Mouse (Mus musculus): ENCODE results near the gene Tent4b. TPM values are rescaled to one million over a fixed set of nuclear protein-coding genes. Genes with fewer than 3 reads are reported as not detected.

Gene Tent4b
- polyA plus RNA-seq (2014; fragmentation: Nextera tagmentation; extraction: Ambion mirVana) = 11.9 and 13.3 TPM in 2 replicates

DNA sequence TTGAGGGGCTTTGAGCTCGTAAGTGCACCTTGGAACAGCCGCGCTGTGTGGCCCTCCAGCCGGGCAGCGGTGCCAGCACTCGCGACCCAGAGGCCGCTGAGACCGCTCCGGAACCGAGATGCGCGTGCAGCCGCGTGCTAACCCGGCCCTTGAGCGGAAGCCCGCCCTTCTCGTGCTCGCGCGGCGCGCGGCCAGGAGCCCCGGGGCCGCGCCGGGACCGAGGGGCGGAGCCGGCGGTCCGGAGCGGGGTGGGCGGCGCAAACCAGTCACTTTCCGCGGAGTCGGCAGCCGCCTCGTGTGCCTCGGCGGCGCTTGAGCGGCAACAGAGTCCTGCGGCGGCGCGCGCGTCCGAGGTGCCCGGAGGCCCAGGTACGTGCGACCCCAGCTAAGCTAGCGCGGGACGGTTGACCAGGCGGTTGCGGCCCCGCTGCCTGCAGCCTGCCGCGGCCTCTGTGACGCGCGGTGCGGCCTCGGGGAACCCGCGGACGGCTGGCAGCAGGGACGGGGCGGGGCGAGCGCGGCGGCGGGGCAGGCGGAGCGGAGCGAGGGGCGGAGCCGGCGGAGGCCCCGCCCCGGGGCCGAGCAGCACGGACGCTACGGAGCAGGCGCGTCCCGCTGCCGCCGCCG, at the start of gene Tent4b:
TSS of gene Tent4b (plus strand) at position 269 of the 627 bp plus-strand sequence.
- no peaks in the 10 kb centered on the region for H3K9me3 ChIP-seq (ENCODE audit: control insufficient read depth, low read length)
- peak; percentile 85 for ATAC-seq (ENCODE audit: insufficient number of reproducible peaks, low FRiP score, low TSS enrichment, low read depth)
- peak within 1 kb of the TSS; percentile 85 for H3K4me3 ChIP-seq (ENCODE audit: low read depth, low read length)
- no peaks in the 10 kb centered on the region for H3K36me3 ChIP-seq (ENCODE audit: control insufficient read depth, insufficient read depth, low read length)
- H3K27me3 ChIP-seq (ENCODE audit: control insufficient read depth, insufficient read depth, low read length) = no peaks in the 10 kb centered on the region
- peak; percentile 93 for DNase-seq (ENCODE audit: low spot score)
- WGBS = under 1% methylated on average over 62 of the region's 97 CpGs
- H3K9ac ChIP-seq (ENCODE audit: low read length) = peak within 1 kb of the TSS; percentile 79
- H3K27ac ChIP-seq (replicated peaks; ENCODE audit: low read depth, low read length) = peak within 1 kb of the TSS; percentile 84
- H3K4me1 ChIP-seq (ENCODE audit: control insufficient read depth, insufficient read depth, low read length) = peaks cover 18% of the 10 kb centered on the region
- peak within 1 kb of the TSS; percentile 95 for H3K4me2 ChIP-seq (ENCODE audit: low read depth, severe bottlenecking)

DNA sequence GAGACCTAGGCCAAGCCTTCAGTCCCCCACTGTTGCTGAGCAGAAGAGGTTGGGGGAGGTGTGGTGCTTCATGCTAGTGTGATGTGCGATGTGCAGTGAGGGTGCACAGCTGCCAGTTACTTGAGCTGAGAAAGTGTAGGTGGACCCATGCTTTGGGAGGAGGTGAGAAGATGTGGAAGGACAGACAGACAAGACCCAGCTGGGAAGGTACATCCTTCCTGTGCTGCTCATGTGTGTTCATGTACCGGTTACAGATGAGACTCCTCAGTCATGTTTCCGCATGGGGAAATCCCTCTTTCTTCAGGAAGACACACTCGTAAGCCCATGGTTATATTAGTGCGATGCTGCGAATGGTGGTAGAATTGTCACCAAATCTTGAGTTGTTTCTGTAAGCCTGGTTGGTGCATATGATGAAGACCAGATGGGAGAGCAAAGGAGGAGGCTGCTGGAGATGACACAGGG, 48.1 kb upstream of the Tent4b start:
- Histone ChIP-seq H3K27me3 (ENCODE audit: control insufficient read depth, insufficient read depth, low read length) (no peaks in the 10 kb centered on the region), H3K9ac (ENCODE audit: low read length) (no peak overlapping the region), H3K4me1 (ENCODE audit: control insufficient read depth, insufficient read depth, low read length) (no peaks in the 10 kb centered on the region), H3K27ac (replicated peaks; ENCODE audit: low read depth, low read length) (no peak overlapping the region), H3K36me3 (ENCODE audit: control insufficient read depth, insufficient read depth, low read length) (peaks cover 9% of the 10 kb centered on the region), H3K4me3 (ENCODE audit: low read depth, low read length) (no peak overlapping the region), H3K9me3 (ENCODE audit: control insufficient read depth, low read length) (no peaks in the 10 kb centered on the region), H3K4me2 (ENCODE audit: low read depth, severe bottlenecking) (no peak overlapping the region)
- DNase-seq (ENCODE audit: low spot score) (no peak), ATAC-seq (ENCODE audit: insufficient number of reproducible peaks, low FRiP score, low TSS enrichment, low read depth) (no peak)
- 98% methylated on average over 6 of the region's 6 CpGs for WGBS

DNA sequence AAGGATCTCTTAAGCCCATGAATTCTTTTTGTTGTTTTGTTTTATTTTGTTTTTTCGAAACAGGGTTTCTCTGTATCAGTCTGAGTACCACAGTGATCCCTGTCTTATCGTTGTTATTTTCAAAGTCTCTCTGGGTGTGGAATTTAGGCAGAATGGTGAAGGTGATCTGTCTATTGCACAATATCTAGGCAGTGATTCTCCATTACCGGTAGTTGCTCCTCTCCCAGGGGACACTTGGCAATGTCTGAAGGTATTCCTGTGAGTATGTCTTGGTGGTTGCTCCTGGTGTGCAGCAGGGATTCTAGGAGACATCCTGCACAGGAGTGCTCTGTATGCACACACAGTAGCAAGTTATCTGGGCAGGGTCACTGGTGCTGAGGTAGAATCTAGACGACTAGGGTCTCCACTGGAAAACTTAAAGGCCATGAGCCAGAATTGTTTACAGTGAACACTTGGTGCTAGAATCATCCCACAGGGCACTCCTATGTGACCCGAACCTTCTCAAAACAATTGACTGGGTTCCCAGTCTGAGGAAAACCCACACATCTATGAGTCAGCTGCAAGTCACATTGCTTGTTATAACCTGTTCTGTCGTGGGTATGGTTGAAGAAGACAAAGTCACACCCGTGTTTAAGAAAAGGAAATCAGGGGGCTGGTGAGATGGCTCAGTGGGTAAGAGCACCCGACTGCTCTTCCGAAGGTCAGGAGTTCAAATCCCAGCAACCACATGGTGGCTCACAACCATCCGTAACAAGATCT, 38.6 kb upstream of the Tent4b start:
- Histone ChIP-seq H3K27ac (replicated peaks; ENCODE audit: low read depth, low read length) (no peak overlapping the region), H3K9ac (ENCODE audit: low read length) (no peak overlapping the region), H3K4me1 (ENCODE audit: control insufficient read depth, insufficient read depth, low read length) (no peaks in the 10 kb centered on the region), H3K9me3 (ENCODE audit: control insufficient read depth, low read length) (no peaks in the 10 kb centered on the region), H3K36me3 (ENCODE audit: control insufficient read depth, insufficient read depth, low read length) (peaks cover 14% of the 10 kb centered on the region), H3K4me3 (ENCODE audit: low read depth, low read length) (no peak overlapping the region), H3K27me3 (ENCODE audit: control insufficient read depth, insufficient read depth, low read length) (no peaks in the 10 kb centered on the region), H3K4me2 (ENCODE audit: low read depth, severe bottlenecking) (no peak overlapping the region)
- DNase-seq (ENCODE audit: low spot score) (no peak), ATAC-seq (ENCODE audit: insufficient number of reproducible peaks, low FRiP score, low TSS enrichment, low read depth) (no peak)
- 93% methylated on average over 9 of the region's 10 CpGs for WGBS

DNA sequence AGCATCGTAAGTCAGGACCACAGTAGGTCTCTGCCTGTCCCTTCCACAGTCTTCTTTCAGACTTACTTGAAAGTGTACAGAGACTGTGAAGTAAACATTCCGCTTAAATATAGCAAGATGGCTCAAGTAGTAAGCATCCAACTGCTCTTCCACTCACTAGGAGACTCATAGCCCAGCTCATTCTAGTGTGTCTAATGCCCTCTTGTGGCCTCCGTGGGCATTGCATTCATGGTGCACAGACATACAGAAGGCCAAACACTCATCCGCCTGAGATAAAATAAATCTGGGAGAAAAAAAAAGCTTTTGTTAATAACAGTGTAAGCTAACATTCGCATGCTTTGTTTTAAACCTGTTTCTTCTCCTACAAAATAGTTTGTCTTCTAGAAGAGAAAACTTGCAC, 37.6 kb upstream of the Tent4b start:
- no peak overlapping the region for H3K9ac ChIP-seq (ENCODE audit: low read length)
- H3K36me3 ChIP-seq (ENCODE audit: control insufficient read depth, insufficient read depth, low read length) = peaks cover 18% of the 10 kb centered on the region

DNA sequence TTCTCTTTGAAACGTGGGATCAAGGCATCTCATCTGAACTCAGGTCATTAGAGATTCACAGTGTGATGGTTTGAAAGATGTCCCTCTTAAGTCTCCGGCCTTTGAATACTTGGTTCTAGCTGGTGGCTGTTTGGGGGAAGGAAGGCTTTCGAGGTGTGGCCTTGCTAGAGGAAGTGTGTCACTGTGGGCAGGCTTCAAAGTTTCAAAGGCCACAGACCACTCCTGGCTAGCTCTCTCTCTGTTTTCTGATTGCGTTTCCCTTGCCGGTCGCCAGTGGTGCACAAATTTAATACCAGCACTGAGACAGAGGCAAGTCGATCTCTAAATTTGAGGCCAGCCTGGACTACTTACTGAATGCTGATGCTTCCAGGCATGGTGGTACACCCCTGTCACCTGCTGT, 23.7 kb upstream of the Tent4b start:
- Histone ChIP-seq H3K27me3 (ENCODE audit: control insufficient read depth, insufficient read depth, low read length) (no peaks in the 10 kb centered on the region), H3K27ac (replicated peaks; ENCODE audit: low read depth, low read length) (no peak overlapping the region), H3K36me3 (ENCODE audit: control insufficient read depth, insufficient read depth, low read length) (peaks cover 4% of the 10 kb centered on the region; the same call in 1 of the 2 replicates), H3K9me3 (ENCODE audit: control insufficient read depth, low read length) (no peaks in the 10 kb centered on the region), H3K4me1 (ENCODE audit: control insufficient read depth, insufficient read depth, low read length) (no peaks in the 10 kb centered on the region), H3K4me2 (ENCODE audit: low read depth, severe bottlenecking) (no peak overlapping the region), H3K9ac (ENCODE audit: low read length) (no peak overlapping the region), H3K4me3 (ENCODE audit: low read depth, low read length) (no peak overlapping the region)
- ATAC-seq (ENCODE audit: insufficient number of reproducible peaks, low FRiP score, low TSS enrichment, low read depth) (no peak), DNase-seq (ENCODE audit: low spot score) (no peak)
- 95% methylated on average over 7 of the region's 7 CpGs for whole genome bisulfite sequencing

More for the DNA sequence above, 37.6 kb upstream of the Tent4b start:
- H3K4me2 ChIP-seq (ENCODE audit: low read depth, severe bottlenecking) = no peak overlapping the region
- DNase-seq (ENCODE audit: low spot score) (peak; percentile 82), ATAC-seq (ENCODE audit: insufficient number of reproducible peaks, low FRiP score, low TSS enrichment, low read depth) (no peak)
- H3K27me3 ChIP-seq (ENCODE audit: control insufficient read depth, insufficient read depth, low read length) = no peaks in the 10 kb centered on the region
- H3K4me1 ChIP-seq (ENCODE audit: control insufficient read depth, insufficient read depth, low read length) = no peaks in the 10 kb centered on the region
- H3K9me3 ChIP-seq (ENCODE audit: control insufficient read depth, low read length) = no peaks in the 10 kb centered on the region
- WGBS = 72% methylated on average over 5 of the region's 5 CpGs
- H3K4me3 ChIP-seq (ENCODE audit: low read depth, low read length) = no peak overlapping the region
- H3K27ac ChIP-seq (replicated peaks; ENCODE audit: low read depth, low read length) = no peak overlapping the region

DNA sequence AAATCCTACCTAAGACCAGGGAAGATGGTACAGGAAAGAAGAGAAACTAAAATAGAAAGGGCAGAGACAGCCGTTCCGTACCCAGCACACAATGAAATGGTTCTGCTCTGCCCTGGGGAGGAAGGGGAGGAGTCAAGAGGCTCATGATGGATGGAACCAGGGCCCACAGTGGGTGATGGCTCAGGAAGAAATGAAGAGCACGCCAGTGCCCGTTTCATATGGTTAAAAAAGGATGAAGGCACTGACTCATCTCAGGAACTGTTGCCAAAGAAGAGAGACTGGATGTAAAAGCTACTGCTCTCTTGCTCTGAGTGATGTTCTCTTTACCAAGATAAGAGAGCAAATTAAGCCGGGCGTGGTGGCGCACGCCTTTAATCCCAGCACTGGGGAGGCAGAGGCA, 21.7 kb upstream of the Tent4b start:
- DNase-seq (ENCODE audit: low spot score) (no peak), ATAC-seq (ENCODE audit: insufficient number of reproducible peaks, low FRiP score, low TSS enrichment, low read depth) (no peak)
- Histone ChIP-seq H3K9me3 (ENCODE audit: control insufficient read depth, low read length) (no peaks in the 10 kb centered on the region), H3K36me3 (ENCODE audit: control insufficient read depth, insufficient read depth, low read length) (no peaks in the 10 kb centered on the region), H3K27me3 (ENCODE audit: control insufficient read depth, insufficient read depth, low read length) (no peaks in the 10 kb centered on the region), H3K27ac (replicated peaks; ENCODE audit: low read depth, low read length) (no peak overlapping the region), H3K4me1 (ENCODE audit: control insufficient read depth, insufficient read depth, low read length) (no peaks in the 10 kb centered on the region), H3K4me3 (ENCODE audit: low read depth, low read length) (no peak overlapping the region), H3K9ac (ENCODE audit: low read length) (no peak overlapping the region), H3K4me2 (ENCODE audit: low read depth, severe bottlenecking) (no peak overlapping the region)
- WGBS = 90% methylated on average over 8 of the region's 8 CpGs

DNA sequence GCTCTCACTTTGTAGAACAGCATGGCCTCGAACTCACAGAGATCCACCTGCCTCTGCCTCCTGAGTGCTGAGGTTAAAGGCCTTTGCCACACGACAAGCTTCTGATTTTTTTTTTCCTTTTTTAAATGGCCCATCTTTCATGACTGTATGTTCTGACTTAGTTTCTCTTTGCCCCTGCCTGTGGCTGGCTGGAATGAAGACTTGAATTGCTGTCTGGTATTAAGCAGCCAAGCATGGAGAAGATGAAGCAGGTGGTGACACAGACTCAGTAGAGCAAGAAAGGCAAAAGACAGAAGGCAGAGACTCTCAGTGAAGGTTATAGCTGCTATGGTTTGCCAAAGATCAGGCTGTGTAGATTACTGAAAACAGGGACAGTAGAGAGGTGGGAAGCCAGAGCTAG, 15.9 kb upstream of the Tent4b start:
- WGBS = 79% methylated on average over 2 of the region's 2 CpGs
- DNase-seq (ENCODE audit: low spot score) (no peak), ATAC-seq (ENCODE audit: insufficient number of reproducible peaks, low FRiP score, low TSS enrichment, low read depth) (no peak)
- Histone ChIP-seq H3K36me3 (ENCODE audit: control insufficient read depth, insufficient read depth, low read length) (no peaks in the 10 kb centered on the region), H3K9ac (ENCODE audit: low read length) (no peak overlapping the region), H3K4me1 (ENCODE audit: control insufficient read depth, insufficient read depth, low read length) (no peaks in the 10 kb centered on the region), H3K27ac (replicated peaks; ENCODE audit: low read depth, low read length) (no peak overlapping the region), H3K27me3 (ENCODE audit: control insufficient read depth, insufficient read depth, low read length) (no peaks in the 10 kb centered on the region), H3K9me3 (ENCODE audit: control insufficient read depth, low read length) (no peaks in the 10 kb centered on the region), H3K4me2 (ENCODE audit: low read depth, severe bottlenecking) (no peak overlapping the region), H3K4me3 (ENCODE audit: low read depth, low read length) (no peak overlapping the region)

DNA sequence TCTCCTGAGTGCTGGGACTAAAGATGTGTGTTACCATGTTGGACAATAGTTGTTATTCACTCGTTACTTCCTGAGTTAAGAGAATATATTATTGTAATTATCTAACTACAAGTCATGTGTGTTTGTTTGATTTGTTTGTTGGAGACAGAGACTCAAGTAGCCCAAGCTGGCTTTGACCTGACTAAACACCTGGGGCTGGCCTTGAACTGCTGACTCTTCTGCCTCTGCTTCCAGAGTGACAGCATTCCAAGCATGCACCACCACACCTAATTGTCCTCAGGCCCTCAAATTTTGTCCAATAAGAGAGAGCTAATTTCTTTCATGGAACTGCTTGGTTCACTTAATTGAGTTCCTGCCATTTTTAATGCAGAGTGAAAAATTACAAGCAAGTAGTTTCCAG, 14.1 kb upstream of the Tent4b start:
- Histone ChIP-seq H3K27ac (replicated peaks; ENCODE audit: low read depth, low read length) (no peak overlapping the region), H3K9me3 (ENCODE audit: control insufficient read depth, low read length) (no peaks in the 10 kb centered on the region), H3K4me1 (ENCODE audit: control insufficient read depth, insufficient read depth, low read length) (no peaks in the 10 kb centered on the region), H3K27me3 (ENCODE audit: control insufficient read depth, insufficient read depth, low read length) (no peaks in the 10 kb centered on the region), H3K36me3 (ENCODE audit: control insufficient read depth, insufficient read depth, low read length) (no peaks in the 10 kb centered on the region), H3K4me3 (ENCODE audit: low read depth, low read length) (no peak overlapping the region), H3K9ac (ENCODE audit: low read length) (no peak overlapping the region), H3K4me2 (ENCODE audit: low read depth, severe bottlenecking) (no peak overlapping the region)
- WGBS = 84% methylated on average over 1 of the region's 1 CpGs
- DNase-seq (ENCODE audit: low spot score) = no peak
- ATAC-seq (ENCODE audit: insufficient number of reproducible peaks, low FRiP score, low TSS enrichment, low read depth) = no peak
